Mouse (Mus musculus): ENCODE results near the gene Gria1. TPM values are rescaled to one million over a fixed set of nuclear protein-coding genes. Genes with fewer than 3 reads are reported as not detected.
A peak's percentile ranks its signal among the peaks of the same experiment; 100 is the strongest.

Gria1 gene
- total RNA-seq, 2 experiments from 2014 or later = 199 to 218 TPM

DNA sequence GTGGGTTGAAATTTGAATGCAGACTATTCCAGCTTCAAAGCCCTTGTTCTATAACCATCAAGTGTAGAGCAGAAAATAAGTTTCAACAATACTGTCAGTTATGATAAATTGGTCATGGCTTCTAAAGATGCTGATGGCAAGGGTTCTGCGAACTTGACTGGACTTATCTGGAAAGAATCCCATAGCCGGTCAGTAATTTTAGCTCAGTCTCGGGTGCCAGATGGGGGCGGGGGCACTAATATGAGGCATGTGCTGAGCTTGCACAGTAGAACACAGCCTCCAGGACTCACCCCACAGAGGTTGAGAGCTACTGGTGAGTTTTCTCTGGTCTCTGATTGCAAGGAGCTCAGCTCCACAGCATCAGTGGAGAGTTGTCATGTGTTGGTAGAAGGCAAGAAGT is 140.5 kb downstream of the Gria1 start:
- no peak for DNase-seq (ENCODE audit: low spot score in 2 of 2)
- intact Hi-C loops (cut with DNase I) = no loop called here

- intact Hi-C loops (cut with DNase I) = no loop called here
- peak in 1 of 2 experiments; percentile 53 for DNase-seq (ENCODE audit: low spot score in 2 of 2)
Measured at GRCm38 (mm10) chr11:57154998-57155397, 143.8 kb downstream of the Gria1 start.

DNA sequence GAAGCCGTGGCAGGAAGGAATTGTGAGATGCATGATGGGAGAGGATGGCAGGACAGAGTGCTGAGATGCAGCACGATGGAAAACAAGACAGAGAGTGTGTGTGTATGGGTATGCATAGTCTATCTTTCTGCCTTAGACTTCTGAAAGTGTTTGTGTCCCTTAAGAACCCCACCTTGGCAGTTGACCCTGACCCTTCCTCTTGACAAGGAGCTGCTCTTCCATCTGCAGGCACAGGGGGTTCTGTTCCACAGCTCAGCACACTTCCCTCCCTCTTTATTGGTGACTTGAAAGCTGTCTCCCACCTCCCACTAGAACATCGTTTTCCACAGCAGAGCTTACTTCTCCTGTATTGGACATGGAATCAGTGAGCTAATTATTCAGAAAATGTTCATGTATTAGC is 148.2 kb downstream of the Gria1 start:
- intact Hi-C loops (cut with DNase I) = no loop called here
- DNase-seq (ENCODE audit: low spot score in 2 of 2) = no peak

- intact Hi-C loops (cut with DNase I) = no loop called here
- DNase-seq (ENCODE audit: low spot score in 2 of 2) = no peak
Measured at GRCm38 (mm10) chr11:57160076-57160475, 148.9 kb downstream of the Gria1 start.

DNA sequence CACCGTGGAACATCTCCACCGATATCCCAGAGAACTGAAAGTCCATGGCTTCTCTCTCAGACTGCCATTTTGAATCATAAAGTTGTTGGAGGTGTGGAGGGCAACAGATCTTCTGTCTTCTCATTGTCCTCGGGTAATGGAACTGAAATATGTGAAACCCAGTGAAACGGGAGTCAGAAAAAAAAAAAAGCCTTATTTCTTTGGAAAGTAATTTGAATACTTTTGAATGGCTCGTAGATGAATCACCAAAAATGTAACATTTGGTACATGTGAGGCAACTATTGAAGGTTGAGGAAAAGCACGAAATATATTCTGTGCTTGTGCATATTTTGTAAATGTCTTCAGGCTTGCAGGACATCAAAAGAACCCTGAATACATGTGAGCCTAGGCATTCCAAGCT is 151.7 kb downstream of the Gria1 start:
- intact Hi-C loops (cut with DNase I) = no loop called here
- no peak for DNase-seq (ENCODE audit: low spot score in 2 of 2)

- intact Hi-C loops (cut with DNase I) = no loop called here
- no peak for DNase-seq (ENCODE audit: low spot score in 2 of 2)
Measured at GRCm38 (mm10) chr11:57170058-57170457, 158.9 kb downstream of the Gria1 start.

GRCm38 (mm10) chr11:57174165-57174564 is 163.0 kb downstream of the Gria1 start:
- intact Hi-C loops (cut with DNase I) = no loop called here

DNA sequence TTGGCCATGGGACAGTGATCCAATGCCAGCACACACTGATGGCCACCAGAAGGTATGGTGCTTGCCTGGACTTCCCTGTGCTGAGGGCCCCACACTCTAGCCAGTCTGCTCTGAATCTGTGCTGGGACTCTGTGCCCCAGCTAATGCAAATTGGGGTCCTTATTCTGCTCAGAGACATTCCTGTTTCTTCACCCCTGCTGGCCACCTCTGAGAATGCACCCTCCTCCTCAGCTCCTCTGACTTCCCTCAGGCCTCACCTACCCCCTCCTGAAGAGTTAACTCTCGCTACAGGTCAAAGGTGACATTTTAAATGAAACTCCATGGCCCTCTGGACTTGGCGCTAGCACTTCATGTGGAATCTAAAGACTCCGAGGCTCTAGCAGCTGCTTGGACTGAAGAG is 165.4 kb downstream of the Gria1 start:
- no peak for DNase-seq (ENCODE audit: low spot score in 2 of 2)
- intact Hi-C loops (cut with DNase I) = no loop called here

More at GRCm38 (mm10) chr11:57174165-57174564, 163.0 kb downstream of the Gria1 start:
- no peak for DNase-seq (ENCODE audit: low spot score in 2 of 2)

DNA sequence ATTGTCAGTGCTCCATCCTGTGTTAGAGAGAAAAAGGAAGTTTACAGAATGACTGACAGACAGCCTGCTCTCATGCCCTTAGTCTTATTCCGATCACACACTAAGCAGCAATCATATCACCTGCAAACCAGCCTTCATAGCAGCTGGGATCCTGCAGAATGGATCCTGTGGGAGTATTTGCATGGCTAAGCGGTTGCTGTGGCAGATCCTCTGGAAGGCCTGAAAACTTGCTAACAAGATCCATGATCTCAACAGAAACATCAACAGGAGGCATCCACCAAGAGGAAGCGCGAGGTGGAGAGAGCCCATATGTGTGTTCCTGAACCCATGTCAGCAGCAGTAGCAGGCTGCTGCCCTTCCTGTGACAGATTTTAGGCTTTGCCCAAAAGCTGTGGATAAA is 173.0 kb downstream of the Gria1 start:
- intact Hi-C loops (cut with DNase I) = no loop called here
- no peak for DNase-seq (ENCODE audit: low spot score in 2 of 2)

DNA sequence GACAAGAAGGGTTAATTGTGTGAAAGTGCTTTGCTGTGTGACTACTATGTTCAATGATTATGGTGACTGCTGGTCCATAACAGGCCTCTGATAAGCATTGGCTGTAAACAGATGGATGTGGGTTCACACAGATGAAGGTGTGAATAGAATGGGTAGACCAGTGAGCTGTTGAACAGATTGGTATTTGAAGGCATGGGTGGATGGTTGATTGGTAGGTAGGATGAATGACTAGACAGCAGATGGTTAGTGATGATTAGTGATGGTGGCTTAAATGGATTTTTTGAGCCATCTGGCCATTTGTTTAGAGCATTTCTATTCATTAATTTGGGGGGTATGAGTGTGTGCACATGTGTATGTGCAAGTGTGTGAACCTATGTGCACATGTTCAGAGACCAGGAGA is 173.9 kb downstream of the Gria1 start:
- intact Hi-C loops (cut with DNase I) = no loop called here
- DNase-seq (ENCODE audit: low spot score in 2 of 2) = no peak

GRCm38 (mm10) chr11:57189391-57189790 is 178.2 kb downstream of the Gria1 start:
- intact Hi-C loops (cut with DNase I) = no loop called here
- no peak for DNase-seq (ENCODE audit: low spot score in 2 of 2)

GRCm38 (mm10) chr11:57194746-57195145 is 183.6 kb downstream of the Gria1 start:
- intact Hi-C loops (cut with DNase I) = no loop called here
- no peak for DNase-seq (ENCODE audit: low spot score in 2 of 2)

GRCm38 (mm10) chr11:57201245-57201976 is 190.2 kb downstream of the Gria1 start:
- intact Hi-C loops (cut with DNase I) = no loop called here
- no peak for DNase-seq (ENCODE audit: low spot score in 2 of 2)

DNA sequence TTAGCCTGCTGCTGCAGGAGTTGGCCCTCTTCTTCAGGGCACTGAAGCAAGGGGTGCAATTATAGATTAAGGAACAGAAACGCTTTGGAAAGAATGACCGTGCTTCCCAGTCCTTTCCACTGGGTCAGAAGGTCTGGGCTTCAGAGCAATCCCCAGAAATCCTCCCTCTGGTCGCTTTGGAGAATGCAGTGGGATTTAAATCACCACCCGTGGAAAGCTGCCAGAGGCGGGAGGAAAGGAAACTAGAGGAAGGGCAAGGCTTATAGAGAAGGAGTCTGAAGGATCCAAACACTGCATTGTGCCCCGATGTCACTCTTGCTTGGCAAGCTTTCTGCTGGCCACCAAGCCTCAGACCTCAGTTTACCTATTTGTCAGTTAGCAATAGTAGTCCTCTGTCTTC is 193.2 kb downstream of the Gria1 start:
- DNase-seq (ENCODE audit: low spot score in 2 of 2) = no peak
- intact Hi-C loops (cut with DNase I) = no loop called here

DNA sequence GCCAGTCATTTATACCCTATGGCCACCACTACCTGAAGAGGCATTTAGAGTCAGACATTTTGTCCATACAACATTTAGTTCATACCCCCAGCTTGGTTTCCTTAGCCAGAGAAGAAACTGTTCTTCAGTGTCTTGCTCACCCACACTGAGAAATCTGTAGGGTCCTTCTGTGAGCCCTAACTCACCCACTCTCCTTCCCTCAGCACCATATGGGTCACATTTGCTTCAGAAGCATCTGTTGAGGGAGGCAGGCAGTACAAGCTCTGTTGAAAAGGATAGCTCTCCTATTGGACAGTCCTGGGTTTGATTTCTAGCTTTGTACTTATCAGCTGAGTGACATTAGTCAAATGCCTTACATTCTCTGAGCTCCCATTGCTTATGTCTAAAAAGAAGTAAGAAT is 196.1 kb downstream of the Gria1 start:
- intact Hi-C loops (cut with DNase I) = no loop called here
- no peak for DNase-seq (ENCODE audit: low spot score in 2 of 2)

DNA sequence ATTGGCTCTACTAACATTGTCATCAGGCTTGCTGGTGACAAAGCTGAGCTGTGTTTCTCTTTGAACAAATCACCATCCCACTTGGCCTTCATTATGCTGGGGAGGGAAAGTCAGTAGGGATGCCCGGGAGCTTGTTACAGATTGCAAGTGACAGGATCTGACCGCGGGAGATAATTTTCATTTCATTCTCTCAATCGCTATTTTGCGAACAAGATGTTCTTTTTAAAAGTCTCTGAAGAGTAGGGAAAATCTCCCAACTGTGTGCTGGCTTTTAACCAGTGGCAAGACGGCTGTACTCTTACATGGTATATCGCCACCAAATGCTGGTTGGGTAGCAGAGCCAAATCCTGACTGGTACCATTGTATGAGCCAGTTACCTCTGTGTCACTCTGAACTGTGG is 202.9 kb downstream of the Gria1 start:
- intact Hi-C loops (cut with DNase I) = no loop called here
- no peak for DNase-seq (ENCODE audit: low spot score in 2 of 2)

DNA sequence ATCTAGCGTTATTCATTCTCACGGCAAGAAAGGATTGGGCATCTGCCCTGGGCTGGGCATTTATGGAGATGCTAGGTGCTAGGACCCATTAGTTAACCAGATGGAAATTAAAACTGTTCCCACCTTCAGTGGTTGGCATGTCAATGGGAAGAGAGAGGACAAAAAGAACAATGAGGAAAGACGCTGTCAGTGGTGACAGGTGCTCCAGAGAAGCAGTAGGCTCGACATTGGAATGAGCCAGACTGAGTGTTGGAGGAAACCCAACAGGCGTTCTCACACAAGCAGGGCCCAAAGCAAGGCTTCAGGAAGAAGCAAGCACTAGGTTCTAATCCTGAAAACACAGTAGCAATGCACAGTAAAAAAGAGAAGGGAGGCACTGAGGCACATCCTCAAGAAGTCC is 203.4 kb downstream of the Gria1 start:
- intact Hi-C loops (cut with DNase I) = no loop called here
- DNase-seq (ENCODE audit: low spot score in 2 of 2) = no peak

- DNase-seq (ENCODE audit: low spot score in 2 of 2) = no peak
- intact Hi-C loops (cut with DNase I) = no loop called here
Measured at GRCm38 (mm10) chr11:57222797-57223569, 211.8 kb downstream of the Gria1 start.

DNA sequence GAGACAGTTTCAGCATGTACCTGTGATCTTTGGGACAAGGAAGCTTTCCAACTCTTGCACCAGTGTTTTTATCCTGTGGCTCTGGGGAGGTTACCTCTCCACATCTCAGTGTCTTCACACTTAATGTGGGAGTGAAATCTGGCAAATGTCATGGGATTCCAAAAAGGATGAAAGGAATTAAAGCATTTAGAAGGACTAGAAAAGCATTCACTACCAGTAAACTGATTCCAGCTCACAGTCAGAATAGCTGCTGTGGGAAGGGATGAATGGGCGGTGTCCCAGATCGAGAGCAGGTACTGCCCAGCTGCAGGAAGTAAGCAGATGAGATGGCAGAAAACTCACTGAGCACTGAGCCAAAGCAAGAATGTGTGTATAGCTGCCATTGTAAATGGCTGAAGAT is 224.3 kb downstream of the Gria1 start:
- DNase-seq (ENCODE audit: low spot score in 2 of 2) = peak in 1 of 2 experiments; percentile 29
- intact Hi-C loops (cut with DNase I) = no loop called here

DNA sequence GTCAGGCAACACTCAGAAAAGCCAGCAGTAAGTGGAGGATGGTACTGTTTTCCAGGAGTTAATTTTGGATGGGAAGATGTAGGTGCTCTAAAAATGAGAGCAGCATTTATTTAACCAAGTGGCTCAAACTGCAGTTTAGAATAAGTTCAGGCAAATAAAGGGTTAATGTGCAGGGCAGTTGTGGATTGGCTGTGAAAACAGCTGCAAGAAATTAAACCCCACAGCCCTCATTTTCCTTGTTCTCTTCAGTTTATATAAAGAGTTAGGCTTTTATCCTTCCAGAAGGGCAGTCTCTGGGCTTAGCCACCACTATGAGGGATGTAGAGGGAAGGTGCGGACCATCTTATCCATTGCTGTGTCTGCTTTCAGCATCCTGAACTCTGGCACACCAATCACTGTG is 225.2 kb downstream of the Gria1 start:
- intact Hi-C loops (cut with DNase I) = no loop called here
- no peak for DNase-seq (ENCODE audit: low spot score in 2 of 2)

GRCm38 (mm10) chr11:57239758-57240157 is 228.6 kb downstream of the Gria1 start:
- intact Hi-C loops (cut with DNase I) = no loop called here
- DNase-seq (ENCODE audit: low spot score in 2 of 2) = no peak

Measured in left cerebral cortex, postnatal 14 days (tissue).